13 mouse cellular contexts compared by ENCODE assay signal in the genomic region with DNA sequence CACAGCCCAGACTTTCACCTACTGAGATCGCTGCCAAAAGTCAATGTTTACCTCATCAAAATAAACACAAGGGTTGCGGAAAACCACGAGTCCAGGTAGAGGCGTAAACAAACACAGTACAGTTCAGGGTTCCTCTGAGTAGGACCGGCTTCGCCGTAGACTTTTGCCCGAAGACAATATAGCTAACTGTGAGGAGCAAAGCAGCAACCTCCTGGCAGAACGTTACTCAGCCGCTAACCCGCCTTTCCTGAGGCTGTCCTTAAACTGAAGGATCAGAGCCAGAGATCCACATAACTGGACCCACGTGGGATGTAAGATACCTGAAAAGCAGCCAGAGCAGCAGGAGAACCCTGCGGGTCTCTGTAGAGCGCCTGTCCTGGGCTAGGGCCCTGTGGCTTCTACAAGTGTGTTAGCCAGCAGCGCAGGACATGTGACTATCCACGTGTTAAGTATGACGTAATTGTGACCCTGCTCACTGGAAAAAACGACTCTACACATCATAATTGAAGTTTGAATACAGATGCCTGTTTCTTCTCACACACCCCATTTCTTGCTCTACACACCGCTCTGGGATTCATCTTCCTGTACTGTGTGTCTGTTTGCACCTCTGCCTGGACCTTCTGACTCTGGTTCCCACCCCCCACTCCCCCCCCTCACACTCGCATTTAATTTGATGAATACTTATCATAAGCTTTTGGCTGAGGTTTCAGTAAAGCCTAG.
DNase-seq lines count a peak whose midpoint lies in the region; ATAC-seq and TF ChIP-seq lines count a peak whose summit lies in the region.
"Had no signal": no experiment of that assay in that cellular context is flagged by ENCODE, and none has a peak within 500 bp of the region (broad histone marks: within the 10 kb centered on the region; RNA-seq: fewer than 3 reads in every experiment).

No protein-coding gene starts in this region.

- H3K36me3 ChIP-seq in ES-E14 (ENCODE audit: control insufficient read depth, insufficient read depth, low read length, poor library complexity, severe bottlenecking) = no peaks in the 10 kb centered on the region
- H3K36me3 ChIP-seq in intestine, postnatal 0 days (ENCODE audit: control insufficient read depth, insufficient read depth) = no peaks in the 10 kb centered on the region
- no peaks in the 10 kb centered on the region for H3K36me3 ChIP-seq in liver, embryonic 15.5 days (replicated peaks)
- H3K36me3 ChIP-seq: forebrain, embryonic 10.5 days had no signal

- no peak overlapping the region for H3K27ac ChIP-seq in ES-E14 (ENCODE audit: insufficient read depth, low read depth, low read length, poor library complexity, severe bottlenecking)
- H3K27ac ChIP-seq in intestine, postnatal 0 days (ENCODE audit: low read depth, low read length) = no peak overlapping the region
- peak overlapping the region; percentile 68 for H3K27ac ChIP-seq in liver, embryonic 15.5 days (replicated peaks)
- H3K27ac ChIP-seq: forebrain, embryonic 10.5 days had no signal

- peak overlapping the region; percentile 27; the same call in 1 of the 2 replicates for H3K4me2 ChIP-seq in intestine, postnatal 0 days (replicated peaks; ENCODE audit: low read depth)
- no peak overlapping the region for H3K4me2 ChIP-seq in liver, embryonic 15.5 days

- 0 out of 2 replicates have a peak overlapping the region, but pooled peaks have one; percentile 3 for H3K9ac ChIP-seq in ES-E14 (ENCODE audit: insufficient read depth, low read depth, low read length, poor library complexity, severe bottlenecking)
- H3K9ac ChIP-seq in intestine, postnatal 0 days (ENCODE audit: low read depth, low read length) = no peak overlapping the region
- H3K9ac ChIP-seq in liver, embryonic 15.5 days = no peak overlapping the region

- WGBS in intestine, postnatal 0 days = 47% methylated on average over 20 of the region's 20 CpGs
- WGBS in liver, embryonic 15.5 days (ENCODE audit: insufficient replicate concordance) = 62% methylated on average over 20 of the region's 20 CpGs

- ATAC-seq in intestine, postnatal 0 days = peak; percentile 39; the same call in 1 of the 2 replicates
- ATAC-seq in liver, embryonic 15.5 days (ENCODE audit: insufficient read depth) = peak; percentile 71

- DNase-seq in heart, adult 18-20 months = peak; percentile 11 to 28
- no peak for DNase-seq in heart, postnatal 25 days (ENCODE audit: low spot score)
- DNase-seq in ES-E14 (ENCODE audit: low read depth, low spot score) = no peak
- no peak for DNase-seq in ovary, postnatal 14 days (ENCODE audit: low spot score)
- DNase-seq in embryo, embryonic 10.5 days (ENCODE audit: low spot score) = no peak
- DNase-seq in Muller cell, postnatal 12 days (ENCODE audit: inconsistent ontology term) = no peak
- DNase-seq: cerebellum, postnatal 14 days; gastrocnemius, postnatal 36 days; layer of hippocampus, adult 9-11 months; lung, postnatal 14 days had no signal

- H3K4me3 ChIP-seq in ES-E14 (ENCODE audit: insufficient read depth in 1 of 2, low read depth in 1 of 2, low read length in 2 of 2, poor library complexity in 1 of 2, severe bottlenecking in 1 of 2) = peak overlapping the region in 1 of 2 experiments; percentile 7; a peak in 1 of 4 replicates
- no peak overlapping the region for H3K4me3 ChIP-seq in intestine, postnatal 0 days (ENCODE audit: low read depth, low read length)
- no peak overlapping the region for H3K4me3 ChIP-seq in liver, embryonic 15.5 days (replicated peaks)
- H3K4me3 ChIP-seq: forebrain, embryonic 10.5 days had no signal

- in situ Hi-C loops in ES-E14 (cut with MboI; ENCODE audit: low sequenced_read_pairs in 2 of 2, unreplicated experiment in 2 of 2) = no loop called here

- no peaks in the 10 kb centered on the region for H3K4me1 ChIP-seq in ES-E14 (ENCODE audit: control insufficient read depth in 2 of 2, insufficient read depth in 2 of 2, low read length in 2 of 2, poor library complexity in 1 of 2)
- H3K4me1 ChIP-seq in intestine, postnatal 0 days (replicated peaks; ENCODE audit: control insufficient read depth, insufficient read depth, low read length) = no peaks in the 10 kb centered on the region; the same call in 1 of the 2 replicates
- H3K4me1 ChIP-seq in liver, embryonic 15.5 days (replicated peaks) = no peaks in the 10 kb centered on the region

- H3K27me3 ChIP-seq in intestine, postnatal 0 days (replicated peaks; ENCODE audit: control insufficient read depth, insufficient read depth, low read length) = no peaks in the 10 kb centered on the region
- no peaks in the 10 kb centered on the region for H3K27me3 ChIP-seq in liver, embryonic 15.5 days

- no peaks in the 10 kb centered on the region for H3K9me3 ChIP-seq in ES-E14 (ENCODE audit: control insufficient read depth, insufficient read depth, low read depth, low read length)
- H3K9me3 ChIP-seq in intestine, postnatal 0 days (ENCODE audit: control insufficient read depth) = no peaks in the 10 kb centered on the region
- no peaks in the 10 kb centered on the region for H3K9me3 ChIP-seq in liver, embryonic 15.5 days (replicated peaks)
- H3K9me3 ChIP-seq: forebrain, embryonic 10.5 days had no signal

- TF ChIP-seq CTCF in intestine, postnatal 0 days (IDR thresholded peaks at IDR 0.05; ENCODE audit: low read depth) = no peak

- intact Hi-C loops in heart, postnatal 25 days (cut with DNase I) = no loop called here

TF ChIP-seq in ES-E14, 5 proteins besides CTCF, POLR2A, EP300 and RAD21:
- no peak for TF ChIP-seq ZC3H11A (IDR thresholded peaks at IDR 0.05; ENCODE audit: borderline replicate concordance, low read depth, low read length)
- no peak for TF ChIP-seq MAFK (IDR thresholded peaks at IDR 0.05; ENCODE audit: insufficient read depth, low read depth, low read length)
- TF ChIP-seq CHD2 (IDR thresholded peaks at IDR 0.05; ENCODE audit: low read depth, low read length) = no peak
- no peak for TF ChIP-seq ZNF384 (IDR thresholded peaks at IDR 0.05; ENCODE audit: low read depth, low read length)

Comparison
In these comparisons a context has a peak if more than half of its experiments do, and no peak if none do; other contexts are left out.
1. DNase-seq: peak in heart, adult 18-20 months (2 of 2); none in heart, postnatal 25 days (single experiment), ES-E14 (single experiment), ovary, postnatal 14 days (single experiment), embryo, embryonic 10.5 days (single experiment) and Muller cell, postnatal 12 days (single experiment).